Comparison of ENCODE assay signal across 8 mouse cellular contexts in genomic region chr7:80647437-80647871, GRCm38 (mm10). TPM values are rescaled to one million over a fixed set of nuclear protein-coding genes. Genes with fewer than 3 reads are reported as not detected.
DNase-seq lines count a peak whose midpoint lies in the region; ATAC-seq lines count a peak whose summit lies in the region.

No protein-coding gene starts in this region.

- H3K9me3 ChIP-seq in kidney, embryonic 14.5 days (ENCODE audit: control insufficient read depth, low read length): no peaks in the 10 kb centered on the region
- no peaks in the 10 kb centered on the region for H3K9me3 ChIP-seq in intestine, embryonic 16.5 days (ENCODE audit: control insufficient read depth, low read length)

- no peak overlapping the region for H3K4me2 ChIP-seq in kidney, embryonic 14.5 days (replicated peaks; ENCODE audit: low read depth, low read length)
- no peak overlapping the region for H3K4me2 ChIP-seq in intestine, embryonic 16.5 days (ENCODE audit: low read depth, low read length)

- DNase-seq in kidney, adult 9 months: peak; percentile 32
- DNase-seq in CD8-positive naive resting alpha-beta T cell, adult 2 months (ENCODE audit: low read depth in 2 of 2, low spot score in 2 of 2): peak; percentile 42 to 47
- DNase-seq in cerebellum, adult 9-10 months: peak; percentile 88
- DNase-seq in lung, postnatal 25 days (ENCODE audit: low spot score): peak; percentile 69
- DNase-seq in thymus, postnatal 10 days (ENCODE audit: low spot score in 2 of 2): peak; percentile 33 to 62
- DNase-seq in gastrocnemius, postnatal 25 days: no peak

- H3K4me3 ChIP-seq in kidney, embryonic 14.5 days (ENCODE audit: low read length): no peak overlapping the region
- H3K4me3 ChIP-seq in intestine, embryonic 16.5 days (ENCODE audit: low read length): no peak overlapping the region

- 70% methylated on average over 7 of the region's 7 CpGs for WGBS in kidney, embryonic 14.5 days
- WGBS in intestine, embryonic 16.5 days: 59% methylated on average over 7 of the region's 7 CpGs

- no peak overlapping the region for H3K27ac ChIP-seq in kidney, embryonic 14.5 days (ENCODE audit: low read depth, low read length)
- peak overlapping the region; percentile 25; the same call in 1 of the 2 replicates for H3K27ac ChIP-seq in intestine, embryonic 16.5 days (ENCODE audit: low read length)

- no peaks in the 10 kb centered on the region for H3K27me3 ChIP-seq in kidney, embryonic 14.5 days (ENCODE audit: control insufficient read depth, insufficient read depth, low read length)
- H3K27me3 ChIP-seq in intestine, embryonic 16.5 days (replicated peaks; ENCODE audit: control insufficient read depth, insufficient read depth, low read length): no peaks in the 10 kb centered on the region

- H3K36me3 ChIP-seq in kidney, embryonic 14.5 days (ENCODE audit: control insufficient read depth, insufficient read depth, low read length): no peaks in the 10 kb centered on the region
- H3K36me3 ChIP-seq in intestine, embryonic 16.5 days (ENCODE audit: control insufficient read depth, insufficient read depth, low read length): no peaks in the 10 kb centered on the region

- peaks cover 8% of the 10 kb centered on the region; the same call in 1 of the 2 replicates for H3K4me1 ChIP-seq in kidney, embryonic 14.5 days (ENCODE audit: control insufficient read depth, insufficient read depth, low read length)
- H3K4me1 ChIP-seq in intestine, embryonic 16.5 days (ENCODE audit: control insufficient read depth, insufficient read depth, low read length): peaks cover 15% of the 10 kb centered on the region

- ATAC-seq in kidney, embryonic 14.5 days (ENCODE audit: low FRiP score, low TSS enrichment): no peak
- peak; percentile 53; the same call in 1 of the 2 replicates for ATAC-seq in intestine, embryonic 16.5 days

- no peak overlapping the region for H3K9ac ChIP-seq in kidney, embryonic 14.5 days (ENCODE audit: low read depth, low read length)
- peak overlapping the region; percentile 22; the same call in 1 of the 2 replicates for H3K9ac ChIP-seq in intestine, embryonic 16.5 days (ENCODE audit: low read depth, low read length)

RNA-seq across cellular contexts. Expression of gene Crtc3, which starts 41.2 kb away (rescaled TPM):
- 21.1 and 27.3 TPM in 2 replicates for polyA plus RNA-seq in kidney, embryonic 14.5 days (2014; fragmentation: Nextera tagmentation; extraction: Ambion mirVana)
- polyA plus RNA-seq in intestine, embryonic 16.5 days (2015; fragmentation: Nextera tagmentation; extraction: Ambion mirVana): 9.6 and 11.8 TPM in 2 replicates
- total RNA-seq in gastrocnemius, postnatal 25 days (2021): 10 to 100 TPM; 10.4 to 10.5 TPM
